Mouse (Mus musculus): ENCODE data around the gene Gm42372. TPM values are rescaled to one million over a fixed set of nuclear protein-coding genes. Genes with fewer than 3 reads are reported as not detected.

The Gm42372 gene
- total RNA-seq, 1 experiment: 0.13 TPM

GRCm38 (mm10) chr7:17017036-17017435 is 34.1 kb downstream of the Gm42372 start:
- in situ Hi-C loops (cut with MboI; ENCODE audit: low sequenced_read_pairs in 2 of 2, unreplicated experiment in 2 of 2): no loop called here
- H3K4me1 ChIP-seq (ENCODE audit: control insufficient read depth in 2 of 2, insufficient read depth in 2 of 2, low read length in 2 of 2, poor library complexity in 1 of 2): no peaks in the 10 kb centered on the region
- H3K4me3 ChIP-seq (ENCODE audit: insufficient read depth in 1 of 2, low read depth in 1 of 2, low read length in 2 of 2, poor library complexity in 1 of 2, severe bottlenecking in 1 of 2): no peak overlapping the region
- H3K36me3 ChIP-seq (ENCODE audit: control insufficient read depth, insufficient read depth, low read length, poor library complexity, severe bottlenecking): peaks cover 78% of the 10 kb centered on the region
- H3K27ac ChIP-seq (ENCODE audit: insufficient read depth, low read depth, low read length, poor library complexity, severe bottlenecking): no peak overlapping the region
- no peak overlapping the region for H3K9ac ChIP-seq (ENCODE audit: insufficient read depth, low read depth, low read length, poor library complexity, severe bottlenecking)
- no peak for DNase-seq (ENCODE audit: low read depth, low spot score)
- no peaks in the 10 kb centered on the region for H3K9me3 ChIP-seq (ENCODE audit: control insufficient read depth, insufficient read depth, low read depth, low read length)
- no peak for TF ChIP-seq ZC3H11A (IDR thresholded peaks at IDR 0.05; ENCODE audit: borderline replicate concordance, low read depth, low read length)
- TF ChIP-seq CHD2 (IDR thresholded peaks at IDR 0.05; ENCODE audit: low read depth, low read length): no peak
- no peak for TF ChIP-seq HCFC1 (IDR thresholded peaks at IDR 0.05; ENCODE audit: borderline replicate concordance, insufficient read depth, low read length)
- TF ChIP-seq ZNF384 (IDR thresholded peaks at IDR 0.05; ENCODE audit: low read depth, low read length): no peak
- TF ChIP-seq MAFK (IDR thresholded peaks at IDR 0.05; ENCODE audit: insufficient read depth, low read depth, low read length): no peak

GRCm38 (mm10) chr7:17017921-17018320 is 35.0 kb downstream of the Gm42372 start:
- no peak overlapping the region for H3K9ac ChIP-seq (ENCODE audit: insufficient read depth, low read depth, low read length, poor library complexity, severe bottlenecking)
- no peak overlapping the region for H3K4me3 ChIP-seq (ENCODE audit: insufficient read depth in 1 of 2, low read depth in 1 of 2, low read length in 2 of 2, poor library complexity in 1 of 2, severe bottlenecking in 1 of 2)
- no peak overlapping the region for H3K27ac ChIP-seq (ENCODE audit: insufficient read depth, low read depth, low read length, poor library complexity, severe bottlenecking)
- no peaks in the 10 kb centered on the region for H3K4me1 ChIP-seq (ENCODE audit: control insufficient read depth in 2 of 2, insufficient read depth in 2 of 2, low read length in 2 of 2, poor library complexity in 1 of 2)
- H3K36me3 ChIP-seq (ENCODE audit: control insufficient read depth, insufficient read depth, low read length, poor library complexity, severe bottlenecking): peaks cover 80% of the 10 kb centered on the region
- no peak for DNase-seq (ENCODE audit: low read depth, low spot score)
- in situ Hi-C loops (cut with MboI; ENCODE audit: low sequenced_read_pairs in 2 of 2, unreplicated experiment in 2 of 2): no loop called here
- H3K9me3 ChIP-seq (ENCODE audit: control insufficient read depth, insufficient read depth, low read depth, low read length): no peaks in the 10 kb centered on the region
- TF ChIP-seq HCFC1 (IDR thresholded peaks at IDR 0.05; ENCODE audit: borderline replicate concordance, insufficient read depth, low read length) (no peak), CHD2 (IDR thresholded peaks at IDR 0.05; ENCODE audit: low read depth, low read length) (no peak), MAFK (IDR thresholded peaks at IDR 0.05; ENCODE audit: insufficient read depth, low read depth, low read length) (no peak), ZC3H11A (IDR thresholded peaks at IDR 0.05; ENCODE audit: borderline replicate concordance, low read depth, low read length) (no peak), ZNF384 (IDR thresholded peaks at IDR 0.05; ENCODE audit: low read depth, low read length) (no peak)

DNA sequence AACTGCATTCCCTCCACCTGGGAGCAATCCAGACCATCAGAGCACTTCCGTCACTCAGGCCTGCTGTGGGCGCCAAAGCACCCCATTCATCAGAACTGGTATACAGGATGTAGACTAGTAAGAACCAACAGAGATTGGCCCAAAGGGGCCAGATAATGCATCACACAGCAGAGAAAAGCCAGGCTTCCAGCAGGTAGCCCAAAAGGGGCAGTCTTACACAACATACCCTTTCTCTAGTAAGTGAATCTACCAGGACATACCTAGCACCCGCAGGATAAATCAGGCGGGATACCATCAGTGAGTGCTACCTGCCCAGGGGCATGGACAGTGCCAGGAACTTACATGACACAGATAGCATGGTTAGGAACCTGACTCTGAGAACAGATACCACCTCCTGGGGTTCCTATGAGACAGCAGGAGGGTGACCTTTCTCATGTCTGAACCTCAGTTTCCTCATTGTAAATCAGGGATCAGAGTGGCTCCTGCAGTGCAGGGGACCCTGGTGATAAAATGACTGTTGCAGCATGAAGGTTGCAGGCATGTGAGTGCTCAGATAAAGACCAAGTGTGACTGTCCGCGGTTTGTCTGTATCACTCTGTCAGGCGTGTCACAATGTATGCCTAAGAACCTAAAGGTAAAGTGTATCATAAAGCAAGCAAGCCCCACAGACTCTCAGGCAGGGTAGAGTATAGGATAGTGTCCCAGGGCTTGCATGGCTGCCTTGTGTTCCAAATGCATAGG is 36.7 kb downstream of the Gm42372 start:
- Histone ChIP-seq H3K9ac (ENCODE audit: insufficient read depth, low read depth, low read length, poor library complexity, severe bottlenecking) (no peak overlapping the region), H3K4me1 (ENCODE audit: control insufficient read depth in 2 of 2, insufficient read depth in 2 of 2, low read length in 2 of 2, poor library complexity in 1 of 2) (no peaks in the 10 kb centered on the region), H3K4me3 (ENCODE audit: insufficient read depth in 1 of 2, low read depth in 1 of 2, low read length in 2 of 2, poor library complexity in 1 of 2, severe bottlenecking in 1 of 2) (no peak overlapping the region), H3K27ac (ENCODE audit: insufficient read depth, low read depth, low read length, poor library complexity, severe bottlenecking) (no peak overlapping the region), H3K9me3 (ENCODE audit: control insufficient read depth, insufficient read depth, low read depth, low read length) (no peaks in the 10 kb centered on the region), H3K36me3 (ENCODE audit: control insufficient read depth, insufficient read depth, low read length, poor library complexity, severe bottlenecking) (peaks cover 80% of the 10 kb centered on the region)
- in situ Hi-C loops (cut with MboI; ENCODE audit: low sequenced_read_pairs in 2 of 2, unreplicated experiment in 2 of 2): no loop called here
- TF ChIP-seq CHD2 (IDR thresholded peaks at IDR 0.05; ENCODE audit: low read depth, low read length) (no peak), HCFC1 (IDR thresholded peaks at IDR 0.05; ENCODE audit: borderline replicate concordance, insufficient read depth, low read length) (no peak), MAFK (IDR thresholded peaks at IDR 0.05; ENCODE audit: insufficient read depth, low read depth, low read length) (no peak), ZNF384 (IDR thresholded peaks at IDR 0.05; ENCODE audit: low read depth, low read length) (no peak), ZC3H11A (IDR thresholded peaks at IDR 0.05; ENCODE audit: borderline replicate concordance, low read depth, low read length) (no peak)
- no peak for DNase-seq (ENCODE audit: low read depth, low spot score)

DNA sequence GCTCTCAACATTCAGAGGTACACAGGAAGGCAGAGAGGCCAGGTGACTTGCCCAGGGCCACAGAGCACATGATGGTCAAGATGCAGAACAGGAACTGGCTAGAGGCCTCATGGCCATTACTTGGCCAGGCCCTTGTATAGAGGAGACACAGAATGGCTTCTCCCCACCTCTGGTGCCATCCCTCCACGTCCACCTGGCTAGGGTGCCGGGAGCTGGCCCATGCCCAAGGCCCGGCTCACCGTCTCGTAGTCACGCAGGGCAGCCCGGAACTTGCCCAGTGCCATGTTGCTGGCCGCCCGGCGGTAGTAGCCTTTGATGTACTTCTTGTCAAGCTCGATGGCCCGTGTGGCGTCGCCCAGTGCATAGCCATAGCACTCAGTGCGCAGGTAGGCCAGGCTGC is 39.3 kb downstream of the Gm42372 start:
- no peak overlapping the region for H3K4me3 ChIP-seq (ENCODE audit: insufficient read depth in 1 of 2, low read depth in 1 of 2, low read length in 2 of 2, poor library complexity in 1 of 2, severe bottlenecking in 1 of 2)
- no peak overlapping the region for H3K27ac ChIP-seq (ENCODE audit: insufficient read depth, low read depth, low read length, poor library complexity, severe bottlenecking)
- in situ Hi-C loops (cut with MboI; ENCODE audit: low sequenced_read_pairs in 2 of 2, unreplicated experiment in 2 of 2): no loop called here
- peaks cover 0 to 10% of the 10 kb centered on the region in 2 experiments; a peak in 2 of 4 replicates for H3K4me1 ChIP-seq (ENCODE audit: control insufficient read depth in 2 of 2, insufficient read depth in 2 of 2, low read length in 2 of 2, poor library complexity in 1 of 2)
- no peaks in the 10 kb centered on the region for H3K9me3 ChIP-seq (ENCODE audit: control insufficient read depth, insufficient read depth, low read depth, low read length)
- H3K9ac ChIP-seq (ENCODE audit: insufficient read depth, low read depth, low read length, poor library complexity, severe bottlenecking): no peak overlapping the region
- H3K36me3 ChIP-seq (ENCODE audit: control insufficient read depth, insufficient read depth, low read length, poor library complexity, severe bottlenecking): peaks cover 71% of the 10 kb centered on the region
- TF ChIP-seq HCFC1 (IDR thresholded peaks at IDR 0.05; ENCODE audit: borderline replicate concordance, insufficient read depth, low read length): no peak
- no peak for TF ChIP-seq MAFK (IDR thresholded peaks at IDR 0.05; ENCODE audit: insufficient read depth, low read depth, low read length)
- no peak for TF ChIP-seq ZNF384 (IDR thresholded peaks at IDR 0.05; ENCODE audit: low read depth, low read length)
- TF ChIP-seq CHD2 (IDR thresholded peaks at IDR 0.05; ENCODE audit: low read depth, low read length): no peak
- no peak for TF ChIP-seq ZC3H11A (IDR thresholded peaks at IDR 0.05; ENCODE audit: borderline replicate concordance, low read depth, low read length)
- DNase-seq (ENCODE audit: low read depth, low spot score): no peak

All from ES-E14 (cell line).